Mouse (Mus musculus): ENCODE measurements around the gene Atp8a2.

Gene Atp8a2

DNA sequence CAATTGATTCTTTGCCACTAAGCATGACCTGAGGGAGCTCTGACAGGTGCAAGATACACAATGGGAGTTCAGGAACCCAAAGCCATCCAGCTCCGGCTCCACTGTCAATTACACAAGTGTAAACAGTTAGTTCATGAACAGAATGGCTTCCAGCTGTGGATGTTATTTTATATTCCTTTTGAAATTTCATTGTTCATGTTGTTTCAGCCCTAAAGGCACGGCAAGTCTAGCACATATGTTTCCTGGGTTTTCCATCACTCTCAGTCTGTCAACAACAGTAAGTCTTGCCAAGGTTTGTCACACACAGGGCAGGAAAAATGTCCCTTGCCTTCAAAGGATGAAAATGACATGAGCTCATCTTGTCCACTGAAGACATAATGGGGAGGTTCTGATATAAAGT is 166.3 kb downstream of the Atp8a2 start:
- no peak for DNase-seq (ENCODE audit: extremely low read depth, insufficient read length, low spot score)

GRCm38 (mm10) chr14:60027139-60027538 is 169.8 kb downstream of the Atp8a2 start:
- no peak for DNase-seq (ENCODE audit: extremely low read depth, insufficient read length, low spot score)

GRCm38 (mm10) chr14:60026647-60027046 is 170.3 kb downstream of the Atp8a2 start:
- DNase-seq (ENCODE audit: extremely low read depth, insufficient read length, low spot score), result no peak

DNA sequence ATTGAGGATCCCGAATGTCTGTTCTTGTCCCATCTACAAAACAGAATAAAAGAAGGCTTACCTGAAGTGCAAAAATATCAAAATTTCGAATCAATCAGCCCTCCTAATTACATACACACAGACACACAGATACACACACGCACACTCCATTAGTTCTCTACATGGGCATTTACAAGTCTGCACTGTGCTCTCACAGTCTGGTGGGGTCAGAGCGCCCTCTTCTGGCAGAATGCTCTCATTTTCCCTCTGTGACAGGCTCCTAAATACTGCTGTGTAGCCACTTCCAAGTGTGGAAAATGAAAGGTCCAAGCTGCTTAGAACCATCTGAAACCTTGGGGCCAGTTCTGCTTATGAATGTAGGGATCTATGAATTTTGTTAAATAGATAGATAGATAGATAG is 181.1 kb downstream of the Atp8a2 start:
- peak; percentile 20 for DNase-seq (ENCODE audit: extremely low read depth, insufficient read length, low spot score)

DNA sequence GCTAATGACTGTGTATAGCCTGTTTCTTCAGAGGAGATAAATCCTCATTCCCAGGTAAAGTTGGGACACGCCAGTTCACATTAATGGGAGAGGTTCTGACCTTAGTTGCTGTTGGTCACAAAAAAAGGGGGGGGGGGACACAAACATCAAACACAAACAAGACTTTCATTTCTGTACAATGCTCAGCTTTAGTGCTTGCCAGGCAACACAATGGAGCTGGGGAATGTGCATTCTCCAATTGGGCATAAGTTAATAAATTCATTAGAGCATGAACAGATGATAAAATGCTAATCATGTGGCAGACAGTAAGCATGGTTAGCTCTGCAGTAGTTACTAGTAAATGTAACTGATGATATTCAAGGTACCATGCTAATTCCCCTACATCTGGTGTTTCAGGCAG is 195.2 kb downstream of the Atp8a2 start:
- no peak for DNase-seq (ENCODE audit: extremely low read depth, insufficient read length, low spot score)

DNA sequence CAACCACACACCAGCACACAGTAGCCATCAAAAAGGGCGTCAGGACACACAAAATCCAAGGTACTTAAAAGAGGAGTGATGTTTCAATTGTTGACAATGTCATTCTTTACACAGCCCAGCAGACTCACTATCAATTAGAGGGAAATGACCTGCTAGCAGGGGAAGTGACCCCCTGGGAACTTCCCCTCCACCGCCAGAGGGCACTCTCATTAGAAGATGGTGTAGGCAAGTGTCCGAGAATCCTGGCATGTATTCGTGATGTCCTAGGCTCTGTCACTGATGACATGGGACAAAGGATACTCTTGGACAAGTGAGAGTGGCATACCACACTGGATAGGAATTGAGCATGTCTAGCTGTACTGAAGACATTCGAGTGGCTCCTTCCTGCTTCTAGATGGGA is 208.1 kb downstream of the Atp8a2 start:
- DNase-seq (ENCODE audit: extremely low read depth, insufficient read length, low spot score), result no peak

GRCm38 (mm10) chr14:59987975-59988374 is 209.0 kb downstream of the Atp8a2 start:
- DNase-seq (ENCODE audit: extremely low read depth, insufficient read length, low spot score), result no peak

GRCm38 (mm10) chr14:59978007-59978406 is 219.0 kb downstream of the Atp8a2 start:
- no peak for DNase-seq (ENCODE audit: extremely low read depth, insufficient read length, low spot score)

GRCm38 (mm10) chr14:59971221-59971730 is 225.7 kb downstream of the Atp8a2 start:
- no peak for DNase-seq (ENCODE audit: extremely low read depth, insufficient read length, low spot score)

DNA sequence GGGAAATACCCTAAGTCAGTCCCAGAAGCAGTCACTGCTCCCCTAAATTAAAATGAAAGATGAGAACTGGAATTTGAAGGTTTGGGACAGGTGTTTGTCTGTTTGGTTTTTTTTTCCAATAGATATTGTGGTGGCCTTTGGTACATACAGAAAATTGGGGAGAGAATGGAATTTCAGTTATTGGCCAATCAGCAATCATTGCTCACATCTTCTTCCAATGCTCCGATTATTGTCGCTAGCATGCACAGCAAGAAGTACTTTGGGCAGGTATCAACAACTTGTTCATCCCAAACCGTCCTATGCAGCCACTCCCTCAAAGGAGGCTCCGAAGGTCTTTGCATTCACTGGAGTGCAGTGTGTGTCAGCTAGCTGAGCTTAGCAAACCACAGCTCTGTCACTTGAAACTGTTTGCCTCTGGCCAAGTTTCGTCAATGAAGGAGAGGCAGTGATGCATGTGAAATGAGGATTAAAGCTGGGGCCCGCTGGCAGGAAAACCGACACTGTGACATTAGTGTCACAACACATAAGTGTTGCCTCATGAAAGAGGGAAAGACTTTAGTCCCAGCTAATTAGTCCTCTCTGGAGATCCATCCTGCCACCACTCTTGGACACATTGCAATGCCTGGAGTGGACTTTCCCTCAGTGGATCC is 227.4 kb downstream of the Atp8a2 start:
- DNase-seq (ENCODE audit: extremely low read depth, insufficient read length, low spot score), result no peak

GRCm38 (mm10) chr14:59967847-59968550 is 229.0 kb downstream of the Atp8a2 start:
- no peak for DNase-seq (ENCODE audit: extremely low read depth, insufficient read length, low spot score)

- no peak for DNase-seq (ENCODE audit: extremely low read depth, insufficient read length, low spot score)
These were observed 230.0 kb downstream of the Atp8a2 start for GRCm38 (mm10) chr14:59966981-59967380.

GRCm38 (mm10) chr14:59964569-59964968 is 232.4 kb downstream of the Atp8a2 start:
- DNase-seq (ENCODE audit: extremely low read depth, insufficient read length, low spot score), result no peak

DNA sequence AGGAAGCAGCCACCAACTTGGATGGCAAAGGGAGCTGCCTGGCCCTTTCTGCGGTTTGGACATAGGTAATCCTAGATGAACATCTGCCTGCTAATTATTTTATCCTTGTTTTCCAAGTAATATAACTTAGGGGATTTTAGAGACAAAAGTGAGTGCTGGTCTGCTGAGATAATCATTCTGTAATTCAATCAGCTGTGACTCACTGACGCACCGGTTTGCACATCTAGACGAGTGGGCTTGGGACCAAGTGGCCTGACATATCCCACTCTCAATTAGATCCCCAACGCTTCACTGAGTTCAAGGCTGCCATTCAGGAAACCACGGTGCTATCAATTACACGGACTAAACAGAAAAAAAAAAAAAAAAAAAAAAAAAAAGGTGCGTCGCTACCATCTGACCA is 236.0 kb downstream of the Atp8a2 start:
- no peak for DNase-seq (ENCODE audit: extremely low read depth, insufficient read length, low spot score)

DNA sequence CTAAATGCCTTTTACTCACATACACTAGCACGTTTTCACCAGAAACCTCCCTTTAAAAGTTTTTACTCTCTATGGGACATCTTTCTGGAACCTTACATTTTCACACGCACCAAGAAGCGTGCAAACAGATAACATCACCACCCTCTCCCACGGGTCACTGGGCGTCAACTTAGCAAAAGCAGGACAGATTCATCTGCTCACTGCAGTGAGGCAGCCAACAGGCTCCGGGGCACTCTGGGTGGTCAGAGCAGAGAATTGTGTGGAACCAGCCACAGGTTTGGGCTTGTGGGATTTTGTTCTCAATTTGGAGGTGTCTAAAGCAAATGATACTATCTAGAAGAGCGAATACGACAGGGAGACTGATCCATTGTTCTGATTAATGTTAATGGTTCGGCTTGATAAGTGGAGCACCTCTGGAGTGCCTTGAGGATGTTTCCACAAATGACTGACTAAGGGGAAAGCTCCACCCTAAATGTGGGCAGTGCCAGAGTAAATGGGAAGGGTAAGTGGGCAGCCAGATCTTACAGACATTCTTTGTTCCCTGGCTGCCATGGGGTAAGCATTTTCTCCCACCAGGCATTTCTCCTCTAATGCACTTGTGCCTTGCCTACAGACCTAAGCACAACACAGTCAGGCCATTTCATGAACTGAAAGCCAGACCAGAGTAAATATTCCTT is 236.6 kb downstream of the Atp8a2 start:
- no peak for DNase-seq (ENCODE audit: extremely low read depth, insufficient read length, low spot score)

GRCm38 (mm10) chr14:59959723-59960122 is 237.3 kb downstream of the Atp8a2 start:
- DNase-seq (ENCODE audit: extremely low read depth, insufficient read length, low spot score), result no peak

DNA sequence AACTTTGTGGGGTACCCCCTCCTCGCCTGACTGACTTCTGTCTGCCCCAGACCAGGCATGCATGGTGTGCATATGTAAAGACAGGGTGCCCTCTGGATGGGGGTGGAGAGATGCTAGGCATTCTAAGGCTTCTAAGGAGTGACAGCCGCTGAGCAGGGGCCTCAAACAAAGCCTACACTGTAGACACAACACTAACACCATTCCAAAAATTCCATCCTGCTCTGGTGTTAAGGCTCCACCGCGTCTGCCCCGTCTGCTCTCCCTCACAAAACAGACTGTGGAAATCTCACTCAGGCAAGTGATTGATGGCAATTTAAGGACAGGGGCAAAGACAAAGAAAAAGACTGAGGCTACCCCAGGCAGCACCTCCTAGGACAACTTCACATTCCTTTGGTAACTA is 247.0 kb downstream of the Atp8a2 start:
- DNase-seq (ENCODE audit: extremely low read depth, insufficient read length, low spot score), result no peak

- peak; percentile 15 for DNase-seq (ENCODE audit: extremely low read depth, insufficient read length, low spot score)
These were observed 253.9 kb downstream of the Atp8a2 start for GRCm38 (mm10) chr14:59942864-59943611.

- no peak for DNase-seq (ENCODE audit: extremely low read depth, insufficient read length, low spot score)
These were observed 254.8 kb downstream of the Atp8a2 start for GRCm38 (mm10) chr14:59942199-59942598.

DNA sequence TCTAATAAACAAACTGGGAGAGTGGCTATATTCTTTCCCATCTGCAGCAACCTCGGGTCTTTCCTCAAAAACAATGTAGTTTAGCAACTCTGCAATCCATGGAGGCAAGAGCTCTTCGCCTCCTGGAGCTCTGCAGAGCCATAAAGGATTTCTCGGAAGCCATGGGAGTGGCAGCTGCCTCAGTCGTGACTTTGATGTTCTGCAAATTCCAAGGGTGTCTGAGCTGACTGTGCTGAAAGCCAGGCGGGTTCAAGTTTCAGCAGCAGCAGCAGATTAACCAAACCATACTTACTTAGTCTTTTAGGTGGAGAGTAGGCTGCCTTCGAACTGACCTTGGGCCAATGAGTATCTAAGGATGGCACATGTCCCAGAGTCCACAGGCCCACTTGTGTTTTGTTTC is 264.6 kb downstream of the Atp8a2 start:
- no peak for DNase-seq (ENCODE audit: extremely low read depth, insufficient read length, low spot score)
